Mouse (Mus musculus): ENCODE data around the gene Hnf4a. TPM values are rescaled to one million over a fixed set of nuclear protein-coding genes. Genes with fewer than 3 reads are reported as not detected.

The Hnf4a gene
- total and polyA plus RNA-seq, 3 experiments: not detected

DNA sequence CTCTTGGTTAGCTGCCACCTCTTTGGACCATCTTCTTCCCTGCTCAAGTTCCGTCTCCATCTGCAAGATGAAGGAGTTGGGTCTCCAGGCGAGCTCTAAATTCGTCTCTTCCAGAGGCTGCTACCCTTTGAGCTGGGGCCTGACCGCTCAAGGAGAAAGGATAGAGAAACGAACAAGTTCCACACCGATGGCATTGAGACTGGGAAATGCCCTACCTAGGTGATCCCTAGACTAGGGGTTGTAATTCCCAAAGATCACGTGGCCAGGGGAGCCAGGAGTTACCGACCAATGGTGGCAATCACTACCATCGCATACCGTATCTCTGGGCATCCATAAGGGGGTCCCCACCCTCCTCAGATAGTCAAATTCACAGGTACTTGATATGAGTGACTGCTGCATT is 36.1 kb downstream of the Hnf4a start:
- Histone ChIP-seq H3K4me1 (ENCODE audit: control insufficient read depth, insufficient read depth, low read length) (no peaks in the 10 kb centered on the region; the same call in 1 of the 2 replicates), H3K27me3 (ENCODE audit: control insufficient read depth, insufficient read depth, low read length) (no peaks in the 10 kb centered on the region), H3K79me2 (replicated peaks; ENCODE audit: control insufficient read depth, insufficient read depth, low read length) (no peaks in the 10 kb centered on the region), H3K27ac (no peak overlapping the region), H3K4me3 (no peak overlapping the region), H3K36me3 (ENCODE audit: control insufficient read depth, insufficient read depth, low read length) (no peaks in the 10 kb centered on the region), H3K9ac (ENCODE audit: low read depth, low read length) (no peak overlapping the region)
- no peak for DNase-seq
- no peak for TF ChIP-seq EP300 (IDR thresholded peaks at IDR 0.05; ENCODE audit: insufficient read depth, low read depth, low read length)
- no peak for TF ChIP-seq CTCF (IDR thresholded peaks at IDR 0.05)
- TF ChIP-seq POLR2A (IDR thresholded peaks at IDR 0.05; ENCODE audit: insufficient read depth, low read depth, low read length): no peak
- intact Hi-C loops (cut with DNase I): no loop called here
- WGBS: 85% methylated on average over 10 of the region's 10 CpGs

DNA sequence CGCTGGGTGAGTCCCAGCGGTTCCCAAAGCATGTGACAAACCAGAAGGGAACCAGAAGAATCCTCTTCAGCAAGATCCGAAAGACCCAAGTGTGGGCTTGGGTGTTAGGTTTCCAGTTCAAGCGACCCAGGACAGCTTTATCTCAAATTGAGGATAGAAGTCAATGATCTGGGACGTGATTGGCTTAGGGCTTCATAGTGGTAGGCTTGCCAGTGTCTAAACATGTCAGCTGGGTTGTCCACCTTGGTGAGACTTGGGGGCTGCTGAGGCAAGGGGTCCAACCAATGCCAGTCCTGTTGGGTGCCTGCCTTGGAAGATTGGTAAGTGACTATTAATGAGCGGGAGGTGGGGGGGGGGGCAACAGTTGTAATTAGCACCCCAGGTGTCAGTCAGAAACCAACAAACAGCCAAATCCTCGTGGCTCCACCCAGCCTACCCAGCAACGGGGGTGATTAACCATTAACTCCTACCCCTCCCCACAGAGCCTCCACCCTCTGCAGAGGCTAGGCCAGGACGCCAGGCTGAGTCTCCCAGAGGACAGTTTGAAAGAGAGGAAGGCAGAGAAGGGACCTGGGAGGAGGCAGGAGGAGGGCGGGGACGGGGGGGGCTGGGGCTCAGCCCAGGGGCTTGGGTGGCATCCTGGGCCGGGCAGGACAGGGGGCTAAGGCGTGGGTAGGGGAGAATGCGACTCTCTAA is 40.2 kb downstream of the Hnf4a start:
- Histone ChIP-seq H3K4me1 (ENCODE audit: control insufficient read depth, insufficient read depth, low read length) (no peaks in the 10 kb centered on the region), H3K27ac (no peak overlapping the region), H3K27me3 (ENCODE audit: control insufficient read depth, insufficient read depth, low read length) (no peaks in the 10 kb centered on the region), H3K4me3 (no peak overlapping the region), H3K9ac (ENCODE audit: low read depth, low read length) (no peak overlapping the region), H3K36me3 (ENCODE audit: control insufficient read depth, insufficient read depth, low read length) (no peaks in the 10 kb centered on the region), H3K79me2 (replicated peaks; ENCODE audit: control insufficient read depth, insufficient read depth, low read length) (no peaks in the 10 kb centered on the region)
- no peak for TF ChIP-seq EP300 (IDR thresholded peaks at IDR 0.05; ENCODE audit: insufficient read depth, low read depth, low read length)
- no peak for TF ChIP-seq CTCF (IDR thresholded peaks at IDR 0.05)
- TF ChIP-seq POLR2A (IDR thresholded peaks at IDR 0.05; ENCODE audit: insufficient read depth, low read depth, low read length): no peak
- intact Hi-C loops (cut with DNase I): no loop called here
- no peak for DNase-seq
- 72% methylated on average over 14 of the region's 14 CpGs for WGBS

DNA sequence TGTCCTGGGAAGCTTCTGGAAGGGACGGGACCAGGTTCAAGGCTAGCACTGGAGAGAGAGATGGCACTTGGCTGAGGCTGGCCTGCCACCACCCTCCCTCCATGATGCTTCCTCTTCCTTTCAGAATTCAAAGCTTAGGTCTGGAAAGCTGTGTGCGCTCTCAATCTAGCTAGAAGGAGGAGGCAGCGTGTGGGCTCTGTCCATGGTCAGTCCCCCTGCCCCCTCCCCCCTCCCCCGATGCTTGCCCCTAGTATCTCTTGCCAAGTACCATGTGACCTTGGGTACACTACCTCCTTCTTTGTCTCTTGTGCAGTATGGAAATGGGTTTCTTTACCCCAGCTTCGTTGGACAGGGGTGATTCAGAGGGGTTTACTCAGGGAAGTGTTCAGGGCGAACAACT is 42.2 kb downstream of the Hnf4a start:
- H3K27ac ChIP-seq: no peak overlapping the region
- intact Hi-C loops (cut with DNase I): no loop called here
- 62% methylated on average over 6 of the region's 6 CpGs for WGBS
- H3K36me3 ChIP-seq (ENCODE audit: control insufficient read depth, insufficient read depth, low read length): no peaks in the 10 kb centered on the region
- no peak overlapping the region for H3K9ac ChIP-seq (ENCODE audit: low read depth, low read length)
- H3K4me3 ChIP-seq: no peak overlapping the region
- no peak for TF ChIP-seq EP300 (IDR thresholded peaks at IDR 0.05; ENCODE audit: insufficient read depth, low read depth, low read length)
- no peaks in the 10 kb centered on the region for H3K27me3 ChIP-seq (ENCODE audit: control insufficient read depth, insufficient read depth, low read length)
- no peak for DNase-seq
- no peaks in the 10 kb centered on the region for H3K4me1 ChIP-seq (ENCODE audit: control insufficient read depth, insufficient read depth, low read length)
- no peaks in the 10 kb centered on the region for H3K79me2 ChIP-seq (replicated peaks; ENCODE audit: control insufficient read depth, insufficient read depth, low read length)

DNA sequence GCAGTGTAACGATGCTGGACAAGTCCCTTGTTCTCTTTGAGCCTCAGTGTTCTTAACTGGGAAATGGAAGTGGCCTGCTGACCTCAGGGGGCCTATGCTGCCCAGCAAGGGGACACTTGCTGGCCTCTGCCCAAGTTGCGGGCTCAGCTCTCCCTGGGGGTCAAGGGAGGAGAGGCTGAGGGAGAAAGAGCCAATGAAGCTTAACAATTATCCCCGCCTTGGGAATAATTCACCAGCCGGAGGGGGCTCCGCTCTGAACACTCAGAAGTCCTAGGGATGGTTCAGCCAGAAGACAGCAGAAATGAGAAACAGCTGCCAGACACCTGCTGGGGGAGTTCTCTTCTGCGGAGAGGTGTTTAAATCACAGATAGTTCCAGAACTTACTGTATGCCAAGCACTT is 43.2 kb downstream of the Hnf4a start:
- Histone ChIP-seq H3K36me3 (ENCODE audit: control insufficient read depth, insufficient read depth, low read length) (no peaks in the 10 kb centered on the region), H3K27ac (no peak overlapping the region), H3K4me1 (ENCODE audit: control insufficient read depth, insufficient read depth, low read length) (no peaks in the 10 kb centered on the region), H3K27me3 (ENCODE audit: control insufficient read depth, insufficient read depth, low read length) (no peaks in the 10 kb centered on the region), H3K9ac (ENCODE audit: low read depth, low read length) (no peak overlapping the region), H3K4me3 (no peak overlapping the region), H3K79me2 (replicated peaks; ENCODE audit: control insufficient read depth, insufficient read depth, low read length) (no peaks in the 10 kb centered on the region)
- TF ChIP-seq POLR2A (IDR thresholded peaks at IDR 0.05; ENCODE audit: insufficient read depth, low read depth, low read length) (no peak), CTCF (IDR thresholded peaks at IDR 0.05) (no peak), EP300 (IDR thresholded peaks at IDR 0.05; ENCODE audit: insufficient read depth, low read depth, low read length) (no peak)
- no peak for DNase-seq
- intact Hi-C loops (cut with DNase I): no loop called here
- 58% methylated on average over 6 of the region's 6 CpGs for WGBS

DNA sequence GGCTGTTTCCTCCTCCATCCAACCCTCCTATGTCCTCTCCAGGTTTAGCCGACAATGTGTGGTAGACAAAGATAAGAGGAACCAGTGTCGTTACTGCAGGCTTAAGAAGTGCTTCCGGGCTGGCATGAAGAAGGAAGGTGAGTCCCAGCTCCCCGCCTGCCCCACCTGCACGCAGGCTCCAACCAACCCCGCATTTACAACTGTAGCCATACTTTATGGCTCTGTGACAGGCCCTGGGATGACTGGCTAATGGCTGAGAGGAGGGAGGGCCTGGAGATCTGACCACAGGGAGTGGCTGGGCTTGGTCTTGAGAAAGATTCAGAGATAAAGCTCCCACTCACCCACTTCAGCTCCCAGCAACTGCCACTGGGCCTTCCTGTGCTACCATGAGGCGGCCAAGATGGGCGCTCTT is 45.9 kb downstream of the Hnf4a start:
- no peaks in the 10 kb centered on the region for H3K79me2 ChIP-seq (replicated peaks; ENCODE audit: control insufficient read depth, insufficient read depth, low read length)
- no peak for DNase-seq
- no peaks in the 10 kb centered on the region for H3K36me3 ChIP-seq (ENCODE audit: control insufficient read depth, insufficient read depth, low read length)
- no peak overlapping the region for H3K27ac ChIP-seq
- intact Hi-C loops (cut with DNase I): no loop called here
- H3K4me1 ChIP-seq (ENCODE audit: control insufficient read depth, insufficient read depth, low read length): no peaks in the 10 kb centered on the region
- no peak for TF ChIP-seq POLR2A (IDR thresholded peaks at IDR 0.05; ENCODE audit: insufficient read depth, low read depth, low read length)
- no peak for TF ChIP-seq EP300 (IDR thresholded peaks at IDR 0.05; ENCODE audit: insufficient read depth, low read depth, low read length)
- no peak for TF ChIP-seq CTCF (IDR thresholded peaks at IDR 0.05)
- no peaks in the 10 kb centered on the region for H3K27me3 ChIP-seq (ENCODE audit: control insufficient read depth, insufficient read depth, low read length)
- H3K4me3 ChIP-seq: no peak overlapping the region
- 69% methylated on average over 8 of the region's 8 CpGs for WGBS
- no peak overlapping the region for H3K9ac ChIP-seq (ENCODE audit: low read depth, low read length)

DNA sequence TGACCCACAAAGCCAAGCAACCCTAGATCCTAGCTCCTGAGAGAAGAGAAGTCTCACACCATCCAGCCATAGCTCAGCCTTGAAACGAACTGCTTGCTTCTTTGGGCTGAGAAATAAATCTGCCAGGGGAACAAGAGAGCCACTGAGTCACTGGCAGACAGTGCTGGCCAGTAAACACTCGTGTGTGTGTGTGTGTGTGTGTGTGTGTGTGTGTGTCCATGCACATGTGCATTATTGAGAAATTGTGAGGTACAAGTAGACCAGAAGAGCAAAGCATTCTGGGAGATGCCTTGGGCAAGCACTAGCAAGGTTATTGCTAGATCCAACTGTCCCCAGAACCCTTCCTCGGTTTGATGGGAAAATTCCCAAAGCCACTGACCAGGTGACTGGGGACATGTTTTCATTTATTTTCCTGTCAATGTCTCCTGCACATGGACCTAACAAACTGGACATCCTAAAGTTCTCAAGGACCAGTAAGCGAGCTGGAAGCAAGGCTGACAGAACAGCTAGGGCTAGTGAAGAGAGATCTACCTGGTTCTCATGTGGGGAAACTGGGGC is 47.9 kb downstream of the Hnf4a start:
- Histone ChIP-seq H3K27me3 (ENCODE audit: control insufficient read depth, insufficient read depth, low read length) (no peaks in the 10 kb centered on the region), H3K27ac (no peak overlapping the region), H3K4me1 (ENCODE audit: control insufficient read depth, insufficient read depth, low read length) (no peaks in the 10 kb centered on the region), H3K79me2 (replicated peaks; ENCODE audit: control insufficient read depth, insufficient read depth, low read length) (no peaks in the 10 kb centered on the region), H3K9ac (ENCODE audit: low read depth, low read length) (no peak overlapping the region), H3K36me3 (ENCODE audit: control insufficient read depth, insufficient read depth, low read length) (no peaks in the 10 kb centered on the region), H3K4me3 (no peak overlapping the region)
- TF ChIP-seq EP300 (IDR thresholded peaks at IDR 0.05; ENCODE audit: insufficient read depth, low read depth, low read length) (no peak), POLR2A (IDR thresholded peaks at IDR 0.05; ENCODE audit: insufficient read depth, low read depth, low read length) (no peak), CTCF (IDR thresholded peaks at IDR 0.05) (no peak)
- no peak for DNase-seq
- WGBS: 74% methylated on average over 4 of the region's 4 CpGs
- intact Hi-C loops (cut with DNase I): no loop called here
